Mouse (Mus musculus) neutrophil, adult 5-6 weeks (primary cell): ENCODE measurements around the gene Atg14. TPM values are rescaled to one million over a fixed set of nuclear protein-coding genes. Genes with fewer than 3 reads are reported as not detected.
A peak's percentile ranks its signal among the peaks of the same experiment; 100 is the strongest.
"Not testable (repeated sequence)": the region's sequence is repeated elsewhere in the genome, so short reads cannot be mapped to it uniquely, and the experiment has no call there.

Experiments
- ATAC-seq: fragments of 151-379, 151-347 bp; 2 replicates; pipeline ENCODE4 v1.8.0; 2017; ENCODE audit warnings: mild to moderate bottlenecking, moderate TSS enrichment; ENCODE audit not compliant: insufficient number of reproducible peaks, poor library complexity, low FRiP score, severe bottlenecking; ENCODE audit errors: extremely low read depth
- total RNA-seq: library from RNA; stranded (forward); fragments of 200-1000 nt; gene quantifications from 2 replicates; pipeline ENCODE4 v1.2.3, GENCODE M21; 2017

The Atg14 gene
- total RNA-seq, 1 experiment from 2014 or later = 5.5 TPM

GRCm38 (mm10) chr14:47553380-47553779 is 17.1 kb downstream of the Atg14 start:
- no peak for ATAC-seq

GRCm38 (mm10) chr14:47551668-47552067 is 18.8 kb downstream of the Atg14 start:
- no peak for ATAC-seq

GRCm38 (mm10) chr14:47544877-47545276 is 25.6 kb downstream of the Atg14 start:
- ATAC-seq = no peak

GRCm38 (mm10) chr14:47544286-47544685 is 26.2 kb downstream of the Atg14 start:
- ATAC-seq = no peak

GRCm38 (mm10) chr14:47542283-47542682 is 28.2 kb downstream of the Atg14 start:
- no peak for ATAC-seq

GRCm38 (mm10) chr14:47541325-47541948 is 29.0 kb downstream of the Atg14 start:
- no peak for ATAC-seq

GRCm38 (mm10) chr14:47535096-47535495 is 35.4 kb downstream of the Atg14 start:
- ATAC-seq = no peak

GRCm38 (mm10) chr14:47534176-47534525 is 36.3 kb downstream of the Atg14 start:
- no peak for ATAC-seq

- peak; percentile 16; the same call in 1 of the 2 replicates for ATAC-seq
Observed at GRCm38 (mm10) chr14:47533365-47534175, 36.9 kb downstream of the Atg14 start.

GRCm38 (mm10) chr14:47532496-47532895 is 38.0 kb downstream of the Atg14 start:
- ATAC-seq = no peak

GRCm38 (mm10) chr14:47529592-47529991 is 40.9 kb downstream of the Atg14 start:
- ATAC-seq = not testable (repeated sequence)

- ATAC-seq = 0 out of 2 replicates have a peak, but pooled peaks have one; percentile 45
Observed at GRCm38 (mm10) chr14:47529019-47529418, 41.4 kb downstream of the Atg14 start.

- no peak for ATAC-seq
Observed at GRCm38 (mm10) chr14:47528293-47528692, 42.2 kb downstream of the Atg14 start.

- ATAC-seq = no peak
Observed at GRCm38 (mm10) chr14:47527833-47528232, 42.6 kb downstream of the Atg14 start.

- no peak for ATAC-seq
Observed at GRCm38 (mm10) chr14:47525861-47526260, 44.6 kb downstream of the Atg14 start.

- no peak for ATAC-seq
Observed at GRCm38 (mm10) chr14:47525374-47525773, 45.1 kb downstream of the Atg14 start.

GRCm38 (mm10) chr14:47522301-47522700 is 48.1 kb downstream of the Atg14 start:
- ATAC-seq = no peak

- no peak for ATAC-seq
Observed at GRCm38 (mm10) chr14:47521609-47522008, 48.8 kb downstream of the Atg14 start.

- no peak for ATAC-seq
Observed at GRCm38 (mm10) chr14:47520751-47521449, 49.5 kb downstream of the Atg14 start.

- peak; percentile 55; the same call in 1 of the 2 replicates for ATAC-seq
Observed at GRCm38 (mm10) chr14:47518619-47519018, 51.8 kb downstream of the Atg14 start.
